Mouse (Mus musculus) liver, adult 2 months (tissue): Measurements from ENCODE around the gene Sipa1l2. TPM values are rescaled to one million over a fixed set of nuclear protein-coding genes. Genes with fewer than 3 reads are reported as not detected.

ENCODE experiments used
- DNase-seq: peaks from one replicate; pipeline ENCODE4 v3.0.0-alpha.2; 2011; ENCODE audit warnings: low read depth, low spot score; ENCODE audit errors: extremely low read depth
- H3K27ac ChIP-seq: fragments of 200-500 bp; replicated peaks from 2 replicates; pipeline ENCODE4 v1.5.1; 2012; ENCODE audit warnings: low read depth, mild to moderate bottlenecking, control low read depth, inconsistent platforms, low read length; ENCODE audit not compliant: insufficient read depth
- H3K27me3 ChIP-seq: fragments of 200-500 bp; 2 replicates; pipeline ENCODE4 v1.6.1; 2012; ENCODE audit warnings: mild to moderate bottlenecking, moderate library complexity, low read length, inconsistent platforms; ENCODE audit not compliant: control insufficient read depth, insufficient read depth
- H3K36me3 ChIP-seq: fragments of 200-500 bp; 2 replicates; pipeline ENCODE4 v1.6.1; 2012; ENCODE audit warnings: low read length, inconsistent platforms; ENCODE audit not compliant: control insufficient read depth, insufficient read depth
- H3K4me1 ChIP-seq: fragments of 200-500 bp; 2 replicates; pipeline ENCODE4 v1.6.1; 2011; ENCODE audit warnings: low read length; ENCODE audit not compliant: control insufficient read depth, insufficient read depth
- H3K4me3 ChIP-seq: fragments of 200-500 bp; 2 replicates; pipeline ENCODE4 v1.5.1; 2011; ENCODE audit warnings: low read depth, mild to moderate bottlenecking, control low read depth, low read length, moderate library complexity; ENCODE audit not compliant: insufficient read depth
- H3K79me2 ChIP-seq: fragments of 200-500 bp; 2 replicates; pipeline ENCODE4 v1.6.1; 2012; ENCODE audit warnings: inconsistent platforms, mild to moderate bottlenecking, low read length, moderate library complexity; ENCODE audit not compliant: control insufficient read depth, insufficient read depth
- H3K9ac ChIP-seq: fragments of 200-500 bp; 2 replicates; pipeline ENCODE4 v1.6.1; 2012; ENCODE audit warnings: low read depth, mild to moderate bottlenecking, control low read depth, inconsistent platforms, low read length
- CTCF ChIP-seq: fragments of 200-500 bp; IDR thresholded peaks from 2 replicates; pipeline ENCODE4 v1.5.1; 2011; ENCODE audit warnings: low read depth, low read length, control low read depth
- POLR2A ChIP-seq: fragments of 200-500 bp; IDR thresholded peaks from 2 replicates; pipeline ENCODE4 v1.6.1; 2011; ENCODE audit warnings: low read length, control low read depth; ENCODE audit not compliant: insufficient read depth; ENCODE audit errors: extremely low read depth
- WGBS: fragments of 180-500 bp; shearing (Covaris S2); methylation state at CpG from one replicate; pipeline ENCODE4 v1.1.7; 2018; 5-methylcytosine and 5-hydroxymethylcytosine counted together
- polyA plus RNA-seq: library from polyadenylated mRNA; depleted of rRNA; stranded (reverse); fragments of >200 nt; gene quantifications from 2 replicates; pipeline ENCODE4 v1.2.3, GENCODE M21; 2012
- total RNA-seq: library from RNA; depleted of rRNA; stranded (reverse); fragments of >200 nt; gene quantifications from 2 replicates; pipeline ENCODE4 v1.2.3, GENCODE M21; 2014

Sipa1l2 gene
- total and polyA plus RNA-seq, 2 experiments, result 1.5 to 2.5 TPM

DNA sequence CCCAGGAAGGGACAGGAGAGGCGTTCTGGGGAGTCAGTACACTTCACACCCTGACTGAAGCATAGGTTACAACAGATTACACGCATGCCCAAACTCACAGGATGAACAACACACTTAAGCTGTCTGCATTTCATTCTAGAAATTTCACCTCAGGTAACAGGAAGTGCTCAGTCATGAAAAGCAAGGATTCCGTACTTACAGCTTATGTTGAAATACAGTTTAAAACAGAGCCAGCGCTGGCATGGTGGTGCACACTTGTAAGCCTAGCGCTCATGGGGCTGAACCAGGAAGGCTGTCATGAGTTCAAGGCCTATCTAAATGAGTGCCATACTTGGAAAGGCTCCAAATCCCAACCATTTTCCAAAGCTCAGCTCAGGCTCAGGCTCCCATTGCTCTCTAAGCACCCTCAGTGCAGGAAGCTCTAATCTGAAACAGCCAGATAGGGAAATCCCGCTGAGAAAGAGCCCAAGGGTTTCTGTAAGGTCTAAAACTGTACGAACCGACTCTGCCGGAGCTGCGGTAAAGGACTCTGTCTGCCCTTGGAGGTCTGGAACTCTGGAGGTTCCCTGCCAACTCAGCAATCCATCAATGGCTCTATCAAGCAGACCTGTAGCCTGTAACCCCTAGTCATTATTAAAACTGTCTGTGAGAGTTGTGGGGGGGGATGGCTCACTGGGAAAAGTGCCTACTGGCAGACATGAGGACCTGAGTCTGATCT lies 12.1 kb downstream of the Sipa1l2 start:
- H3K27me3 ChIP-seq, result no peaks in the 10 kb centered on the region

DNA sequence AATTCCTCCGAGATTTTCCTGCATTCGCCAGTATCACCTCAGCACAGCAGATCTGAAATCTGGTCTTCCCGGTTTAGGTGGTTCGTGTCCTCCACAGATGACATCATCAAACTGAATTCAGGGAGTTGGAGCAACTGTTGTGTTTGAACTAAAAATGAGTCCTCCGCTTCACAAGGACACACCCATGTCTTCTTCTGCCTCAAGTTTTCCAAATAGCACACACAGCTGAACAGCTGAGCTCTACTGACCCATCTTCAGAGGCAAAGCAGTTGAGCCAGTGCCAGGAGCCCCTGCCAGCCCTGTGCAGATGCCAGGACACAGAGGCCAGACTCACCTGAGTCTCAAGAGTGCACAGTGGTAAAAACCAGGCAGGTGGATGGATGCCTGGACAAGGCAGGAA lies 12.9 kb downstream of the Sipa1l2 start:
- no peak for DNase-seq
- no peak for TF ChIP-seq CTCF
- no peak for TF ChIP-seq POLR2A
- no peaks in the 10 kb centered on the region for H3K36me3 ChIP-seq
- H3K9ac ChIP-seq, result no peak overlapping the region
- H3K27ac ChIP-seq, result no peak overlapping the region
- 84% methylated on average over 5 of the region's 5 CpGs for WGBS
- H3K79me2 ChIP-seq, result peaks cover 13% of the 10 kb centered on the region; the same call in 1 of the 2 replicates
- no peak overlapping the region for H3K4me3 ChIP-seq
- peaks cover 9% of the 10 kb centered on the region for H3K4me1 ChIP-seq
- H3K27me3 ChIP-seq, result no peaks in the 10 kb centered on the region

More for the DNA sequence above, 12.1 kb downstream of the Sipa1l2 start:
- H3K9ac ChIP-seq, result no peak overlapping the region
- peak; percentile 54 for DNase-seq
- peaks cover 13% of the 10 kb centered on the region; the same call in 1 of the 2 replicates for H3K79me2 ChIP-seq
- no peaks in the 10 kb centered on the region for H3K36me3 ChIP-seq
- no peak for TF ChIP-seq CTCF
- peaks cover 9% of the 10 kb centered on the region for H3K4me1 ChIP-seq
- H3K27ac ChIP-seq, result no peak overlapping the region
- H3K4me3 ChIP-seq, result no peak overlapping the region
- WGBS, result 58% methylated on average over 10 of the region's 10 CpGs

DNA sequence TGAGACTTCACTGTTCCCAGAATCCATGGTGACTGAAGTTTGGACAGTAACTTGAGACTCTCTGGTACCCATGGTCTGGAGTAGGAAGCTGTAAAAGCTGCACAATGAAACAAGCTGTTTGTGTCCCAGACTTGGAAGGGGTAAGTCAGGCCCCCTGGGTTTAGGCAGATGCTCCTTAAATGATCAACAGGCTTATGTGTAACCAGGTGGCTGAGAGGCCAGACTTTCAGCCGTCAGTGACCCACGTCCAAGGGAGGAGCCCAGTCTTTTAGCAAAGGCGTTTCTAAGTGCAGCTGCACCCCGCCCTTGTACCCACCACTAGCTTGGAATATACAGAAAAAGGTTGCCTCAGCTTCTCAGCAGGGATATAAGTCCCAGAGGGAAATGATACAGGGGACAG lies 19.0 kb downstream of the Sipa1l2 start:
- no peak overlapping the region for H3K4me3 ChIP-seq
- no peak overlapping the region for H3K27ac ChIP-seq
- H3K36me3 ChIP-seq, result no peaks in the 10 kb centered on the region
- DNase-seq, result no peak
- no peak overlapping the region for H3K9ac ChIP-seq
- peaks cover 13% of the 10 kb centered on the region; the same call in 1 of the 2 replicates for H3K79me2 ChIP-seq
- H3K4me1 ChIP-seq, result no peaks in the 10 kb centered on the region
- no peaks in the 10 kb centered on the region for H3K27me3 ChIP-seq
- TF ChIP-seq CTCF, result no peak
- 81% methylated on average over 4 of the region's 4 CpGs for WGBS

DNA sequence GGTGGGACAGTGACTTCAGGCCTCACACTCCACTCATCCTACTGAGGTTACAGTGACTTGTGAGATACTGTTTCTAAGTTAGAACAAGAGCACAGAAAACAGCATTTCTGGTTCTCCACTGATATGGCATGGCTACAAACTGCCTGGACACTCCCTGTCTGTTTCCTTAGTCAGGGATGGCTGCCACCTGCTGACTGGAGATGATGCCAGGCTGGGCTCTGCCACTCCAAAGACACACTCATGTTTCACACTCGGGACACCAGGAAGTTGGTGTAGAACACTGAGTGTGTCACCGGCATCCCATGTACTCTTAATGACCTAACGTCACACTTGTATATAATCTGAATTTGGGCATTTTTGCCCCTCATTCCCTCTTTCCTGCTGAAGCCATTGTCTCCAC lies 22.3 kb downstream of the Sipa1l2 start:
- WGBS, result 88% methylated on average over 3 of the region's 3 CpGs
- H3K27ac ChIP-seq, result no peak overlapping the region

DNA sequence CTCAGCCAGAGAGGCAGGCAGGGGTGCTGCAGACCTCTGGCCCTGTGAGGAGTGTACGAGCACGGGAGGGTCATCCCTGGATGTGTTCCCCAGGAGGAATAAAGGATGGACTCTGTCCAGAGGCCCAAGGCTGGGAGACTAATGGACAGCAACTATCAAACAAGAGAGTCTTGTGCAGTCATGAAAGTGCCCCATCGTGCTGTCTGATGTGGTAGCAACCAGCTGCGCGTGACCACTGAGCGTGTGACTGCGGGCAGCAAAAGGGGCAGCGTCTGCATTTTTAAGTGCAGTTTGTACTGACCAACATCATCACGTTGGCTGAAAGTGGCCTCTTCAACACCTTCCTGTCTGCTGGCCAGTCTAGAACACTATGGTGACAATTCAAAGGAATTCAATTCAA lies 23.7 kb downstream of the Sipa1l2 start:
- Histone ChIP-seq H3K4me3 (no peak overlapping the region), H3K27ac (no peak overlapping the region), H3K27me3 (no peaks in the 10 kb centered on the region), H3K4me1 (no peaks in the 10 kb centered on the region), H3K9ac (no peak overlapping the region), H3K79me2 (peaks cover 2% of the 10 kb centered on the region; the same call in 1 of the 2 replicates), H3K36me3 (no peaks in the 10 kb centered on the region)
- no peak for TF ChIP-seq POLR2A
- TF ChIP-seq CTCF, result no peak
- DNase-seq, result no peak
- WGBS, result 88% methylated on average over 9 of the region's 9 CpGs

More for the DNA sequence above, 22.3 kb downstream of the Sipa1l2 start:
- H3K27me3 ChIP-seq, result no peaks in the 10 kb centered on the region
- H3K9ac ChIP-seq, result no peak overlapping the region
- no peak for DNase-seq
- TF ChIP-seq CTCF, result no peak
- TF ChIP-seq POLR2A, result no peak
- H3K4me3 ChIP-seq, result no peak overlapping the region
- H3K36me3 ChIP-seq, result no peaks in the 10 kb centered on the region
- no peaks in the 10 kb centered on the region for H3K4me1 ChIP-seq
- H3K79me2 ChIP-seq, result peaks cover 2% of the 10 kb centered on the region; the same call in 1 of the 2 replicates

DNA sequence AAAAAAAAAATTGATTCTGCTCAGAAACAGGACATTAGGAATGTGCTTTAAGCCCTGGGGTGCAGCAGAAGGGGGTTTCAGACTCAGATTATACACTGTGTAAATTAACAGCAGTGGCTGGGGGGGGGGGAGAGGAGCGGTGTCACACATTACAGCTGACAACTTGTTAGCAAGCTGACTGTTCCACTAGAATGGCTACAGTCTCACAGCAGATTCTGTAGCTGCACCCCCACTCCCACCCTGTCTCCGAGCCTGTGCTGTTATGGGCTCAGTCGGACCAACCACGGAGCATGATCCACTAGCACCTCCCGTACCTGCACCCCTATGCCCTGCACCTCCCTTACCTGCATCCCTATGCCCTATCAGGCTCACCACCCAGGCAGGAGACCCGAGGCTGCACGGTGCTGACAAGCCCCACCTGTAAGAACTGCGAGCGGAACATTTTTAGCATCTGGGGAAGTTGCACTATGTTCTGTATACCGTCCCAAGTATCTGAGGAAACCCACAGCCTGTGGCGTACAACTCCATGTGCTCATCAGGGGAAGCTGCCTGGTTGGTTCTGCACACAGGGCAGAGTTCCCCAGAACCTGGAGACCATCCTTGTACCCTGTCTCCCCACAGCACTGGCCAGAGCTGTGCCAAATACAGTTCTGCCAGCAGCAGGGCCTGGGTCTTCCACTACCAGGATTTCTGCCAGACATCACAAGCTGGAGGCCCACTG lies 26.6 kb downstream of the Sipa1l2 start:
- WGBS, result 84% methylated on average over 11 of the region's 11 CpGs

More for the DNA sequence above, 26.6 kb downstream of the Sipa1l2 start:
- Histone ChIP-seq H3K27ac (no peak overlapping the region), H3K27me3 (no peaks in the 10 kb centered on the region), H3K9ac (no peak overlapping the region), H3K36me3 (no peaks in the 10 kb centered on the region), H3K4me1 (no peaks in the 10 kb centered on the region), H3K79me2 (0 out of 2 replicates have a peak, but pooled peaks cover 2% of the 10 kb centered on the region), H3K4me3 (no peak overlapping the region)
- no peak for TF ChIP-seq POLR2A
- TF ChIP-seq CTCF, result no peak
- DNase-seq, result no peak
